Mouse (Mus musculus) spleen, adult 18-20 months (tissue): ENCODE data around the gene Gpatch4.

Experiments used
- DNase-seq, 2 experiments: peaks; one replicate each; pipeline ENCODE4 v3.0.0; 2022; ENCODE audit warnings: mixed read lengths in 2 of 2

Gpatch4 gene

GRCm38 (mm10) chr3:88101736-88102135 lies 58.8 kb downstream of the Gpatch4 start:
- DNase-seq, result no peak

GRCm38 (mm10) chr3:88102196-88102595 lies 59.3 kb downstream of the Gpatch4 start:
- no peak for DNase-seq

GRCm38 (mm10) chr3:88102611-88103010 lies 59.7 kb downstream of the Gpatch4 start:
- no peak for DNase-seq
